Mouse (Mus musculus) heart, postnatal 0 days (tissue): ENCODE data around the gene Sec16a. TPM values are rescaled to one million over a fixed set of nuclear protein-coding genes. Genes with fewer than 3 reads are reported as not detected.

Experiments
- ATAC-seq: fragments of 200-750 bp; cut with Nextera tagmentation; 2 replicates; pipeline ENCODE4 v1.8.0; 2017; ENCODE audit warnings: low read depth, moderate number of reproducible peaks, moderate library complexity; ENCODE audit not compliant: insufficient read depth
- DNase-seq: peaks from one replicate; pipeline ENCODE4 v3.0.0-alpha.2; 2016; ENCODE audit warnings: low spot score
- H3K27ac ChIP-seq: fragments of 300-500 bp; sonication (generic); 2 replicates; pipeline ENCODE4 v1.5.1; 2014; ENCODE audit warnings: low read depth, mild to moderate bottlenecking
- H3K27me3 ChIP-seq: fragments of 300-500 bp; sonication (generic); 2 replicates; pipeline ENCODE4 v1.6.1; 2014; ENCODE audit warnings: low read length, mixed read lengths; ENCODE audit not compliant: control insufficient read depth, insufficient read depth
- H3K36me3 ChIP-seq: fragments of 300-500 bp; sonication (generic); replicated peaks from 2 replicates; pipeline ENCODE4 v1.6.1; 2014; ENCODE audit warnings: low read length, mixed read lengths; ENCODE audit not compliant: control insufficient read depth, insufficient read depth
- H3K4me1 ChIP-seq: fragments of 300-500 bp; sonication (generic); 2 replicates; pipeline ENCODE4 v1.6.1; 2014; ENCODE audit warnings: antibody characterized with exemption; ENCODE audit not compliant: control insufficient read depth, insufficient read depth
- H3K4me2 ChIP-seq: fragments of 300-500 bp; sonication (generic); 2 replicates; pipeline ENCODE4 v1.6.1; 2014; ENCODE audit warnings: low read depth, mild to moderate bottlenecking, low read length, moderate library complexity
- H3K4me3 ChIP-seq: fragments of 300-500 bp; sonication (generic); 2 replicates; pipeline ENCODE4 v1.5.1; 2014; ENCODE audit warnings: low read depth, low read length
- H3K9ac ChIP-seq: fragments of 300-500 bp; sonication (generic); replicated peaks from 2 replicates; pipeline ENCODE4 v1.6.1; 2014; ENCODE audit warnings: low read depth, low read length, mixed read lengths
- H3K9me3 ChIP-seq: fragments of 300-500 bp; sonication (generic); replicated peaks from 2 replicates; pipeline ENCODE4 v1.6.1; 2016; ENCODE audit warnings: low read length; ENCODE audit not compliant: control insufficient read depth
- CTCF ChIP-seq: IDR thresholded peaks from 2 replicates; pipeline ENCODE4 v1.5.1; 2016; ENCODE audit warnings: antibody characterized with exemption, control low read depth, low read depth
- EP300 ChIP-seq: IDR thresholded peaks from 2 replicates; pipeline ENCODE4 v1.6.1; 2016; ENCODE audit warnings: antibody characterized with exemption, low read depth
- WGBS: fragments of 180-500 bp; shearing (Covaris S2); extraction: QIAGEN DNeasy Blood & Tissue Kit; methylation state at CpG from one replicate; pipeline ENCODE4 v1.1.7; 2014; 5-methylcytosine and 5-hydroxymethylcytosine counted together
- polyA plus RNA-seq: library from polyadenylated mRNA; unstranded; fragments of >200 nt; fragmentation: Nextera tagmentation; extraction: Ambion mirVana; gene quantifications from 2 replicates; pipeline ENCODE4 v1.2.1, GENCODE M21; 2015
- total RNA-seq: library from RNA; depleted of rRNA; stranded (reverse); fragments of >200 nt; gene quantifications from 2 replicates; pipeline ENCODE4 v1.2.3, GENCODE M21; 2014; ENCODE audit warnings: low replicate concordance

Gene Sec16a
- total and polyA plus RNA-seq, 2 experiments from 2014 or later: 7.5 to 49.0 TPM

GRCm38 (mm10) chr2:26460837-26461236, 15.8 kb upstream of the Sec16a start:
- Histone ChIP-seq H3K4me1 (no peaks in the 10 kb centered on the region), H3K36me3 (peaks cover 64% of the 10 kb centered on the region)
- WGBS: 88% methylated on average over 13 of the region's 13 CpGs

GRCm38 (mm10) chr2:26460097-26460646, 15.2 kb upstream of the Sec16a start:
- no peak overlapping the region for H3K27ac ChIP-seq

More at GRCm38 (mm10) chr2:26460837-26461236, 15.8 kb upstream of the Sec16a start:
- no peaks in the 10 kb centered on the region for H3K9me3 ChIP-seq
- H3K9ac ChIP-seq: no peak overlapping the region
- no peaks in the 10 kb centered on the region for H3K27me3 ChIP-seq
- ATAC-seq: no peak
- no peak for DNase-seq
- no peak overlapping the region for H3K27ac ChIP-seq
- no peak for TF ChIP-seq CTCF
- no peak for TF ChIP-seq EP300
- no peak overlapping the region for H3K4me3 ChIP-seq
- no peak overlapping the region for H3K4me2 ChIP-seq

GRCm38 (mm10) chr2:26459478-26459877, 14.5 kb upstream of the Sec16a start:
- no peak for TF ChIP-seq CTCF
- TF ChIP-seq EP300: no peak
- 46% methylated on average over 6 of the region's 6 CpGs for WGBS

More at GRCm38 (mm10) chr2:26460097-26460646, 15.2 kb upstream of the Sec16a start:
- Histone ChIP-seq H3K9me3 (no peaks in the 10 kb centered on the region), H3K9ac (no peak overlapping the region), H3K36me3 (peaks cover 59% of the 10 kb centered on the region), H3K27me3 (no peaks in the 10 kb centered on the region), H3K4me3 (no peak overlapping the region), H3K4me2 (no peak overlapping the region), H3K4me1 (no peaks in the 10 kb centered on the region)
- DNase-seq (no peak), ATAC-seq (no peak)
- 92% methylated on average over 16 of the region's 16 CpGs for WGBS
- no peak for TF ChIP-seq EP300
- TF ChIP-seq CTCF: no peak

GRCm38 (mm10) chr2:26458402-26459124, 13.5 kb upstream of the Sec16a start:
- TF ChIP-seq CTCF: no peak
- TF ChIP-seq EP300: no peak
- no peak overlapping the region for H3K9ac ChIP-seq
- no peaks in the 10 kb centered on the region for H3K4me1 ChIP-seq
- no peaks in the 10 kb centered on the region for H3K9me3 ChIP-seq
- WGBS: 42% methylated on average over 7 of the region's 7 CpGs
- H3K27ac ChIP-seq: peak overlapping the region; percentile 32; the same call in 1 of the 2 replicates
- no peak overlapping the region for H3K4me3 ChIP-seq
- H3K4me2 ChIP-seq: no peak overlapping the region
- DNase-seq: no peak
- H3K27me3 ChIP-seq: no peaks in the 10 kb centered on the region
- peak; percentile 54; the same call in 1 of the 2 replicates for ATAC-seq
- peaks cover 43% of the 10 kb centered on the region for H3K36me3 ChIP-seq

More at GRCm38 (mm10) chr2:26459478-26459877, 14.5 kb upstream of the Sec16a start:
- Histone ChIP-seq H3K36me3 (peaks cover 52% of the 10 kb centered on the region), H3K4me3 (no peak overlapping the region), H3K27me3 (no peaks in the 10 kb centered on the region), H3K4me1 (no peaks in the 10 kb centered on the region), H3K27ac (no peak overlapping the region), H3K9ac (no peak overlapping the region), H3K4me2 (no peak overlapping the region), H3K9me3 (no peaks in the 10 kb centered on the region)
- no peak for ATAC-seq
- DNase-seq: no peak

- H3K36me3 ChIP-seq: no peaks in the 10 kb centered on the region
- H3K4me2 ChIP-seq: no peak overlapping the region
- TF ChIP-seq EP300: no peak
- peak; percentile 80 for TF ChIP-seq CTCF
- H3K9ac ChIP-seq: no peak overlapping the region
- no peaks in the 10 kb centered on the region for H3K9me3 ChIP-seq
- 19% methylated on average over 5 of the region's 5 CpGs for WGBS
- no peak overlapping the region for H3K4me3 ChIP-seq
- ATAC-seq: no peak
- no peaks in the 10 kb centered on the region for H3K27me3 ChIP-seq
- peaks cover 12% of the 10 kb centered on the region for H3K4me1 ChIP-seq
- peak; percentile 53 for DNase-seq
- no peak overlapping the region for H3K27ac ChIP-seq
Observed at GRCm38 (mm10) chr2:26449121-26450060, 4.4 kb upstream of the Sec16a start.
